Mouse (Mus musculus): Measurements from ENCODE around the gene Ube2z.

Ube2z gene

DNA sequence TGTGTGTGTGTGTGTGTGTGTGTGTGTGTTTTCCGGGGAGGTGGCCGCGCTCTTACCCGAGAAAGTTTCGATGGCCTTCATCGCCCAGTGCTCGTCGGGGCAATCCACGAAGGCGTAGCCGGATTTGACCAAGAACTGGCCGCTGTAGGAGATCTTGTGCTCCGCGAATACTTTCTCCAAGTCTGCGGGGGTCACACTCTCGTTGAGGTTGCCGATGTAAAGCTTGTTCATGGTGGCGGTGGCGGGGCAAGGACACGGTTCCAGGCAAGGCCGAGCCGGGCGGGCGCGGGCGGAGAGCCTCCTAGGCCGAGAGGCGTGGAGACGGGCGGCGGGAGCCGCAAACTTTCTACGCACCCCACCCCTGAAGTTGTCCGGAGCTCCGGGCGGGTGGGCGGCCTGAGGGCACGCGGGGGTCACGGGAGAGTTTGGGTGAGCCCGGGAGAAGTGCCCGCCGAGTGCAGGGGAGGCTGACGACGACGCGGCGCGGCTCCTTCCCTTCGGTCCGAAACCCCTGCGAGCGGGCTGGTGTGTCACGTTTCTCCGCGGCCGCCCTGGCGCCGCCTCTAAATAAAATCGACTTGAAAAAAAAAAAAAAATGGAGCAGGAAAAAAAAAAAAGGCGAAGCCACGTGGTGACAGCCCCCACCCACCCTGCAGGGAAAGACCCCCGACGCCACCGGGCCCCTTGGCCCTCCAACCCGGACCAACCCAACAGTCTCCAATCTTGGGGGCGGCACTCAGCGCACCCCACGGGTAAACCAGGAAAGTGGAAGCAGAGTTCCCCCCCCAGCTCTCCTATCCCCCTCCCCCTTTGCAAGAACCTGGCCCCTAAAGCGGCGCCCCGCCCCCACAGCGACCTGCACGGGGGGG lies 59.6 kb downstream of the Ube2z start, which contains the start of gene Igf2bp1:
Gene Igf2bp1, minus strand, starts transcription at position 538 of the 869 bp plus-strand sequence.
- DNase-seq = peak; percentile 40

DNA sequence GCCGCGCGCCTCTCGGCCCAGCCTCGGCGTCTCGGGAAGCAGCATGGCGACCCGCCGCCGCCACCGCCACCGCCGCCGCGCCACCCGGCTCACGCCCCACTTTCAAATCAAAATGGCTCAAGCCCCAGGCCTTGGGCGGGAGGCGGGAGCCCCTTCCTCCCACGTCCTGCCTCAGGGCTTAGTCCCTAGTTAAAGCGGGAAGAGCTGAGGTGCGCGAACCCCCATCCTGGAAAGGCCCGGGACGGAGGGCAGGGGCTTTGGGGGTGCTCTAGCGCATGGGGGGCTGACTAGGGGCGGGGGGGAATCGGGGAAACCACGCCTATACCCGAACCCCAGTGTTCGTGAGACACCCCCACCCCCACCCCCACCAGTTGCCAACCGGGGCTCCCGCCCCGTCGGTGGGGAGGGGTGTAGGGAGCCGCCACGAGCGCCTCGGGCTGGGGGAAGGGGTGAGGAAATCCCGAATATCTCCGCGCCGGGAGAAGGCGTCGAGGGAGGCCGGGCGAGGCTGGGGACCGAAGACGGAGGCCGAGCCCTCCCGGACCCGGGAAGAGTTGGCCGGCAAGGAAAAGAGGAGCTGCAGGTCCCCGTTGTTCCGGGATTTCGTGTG lies 60.3 kb downstream of the Ube2z start:
- DNase-seq = peak; percentile 36

- DNase-seq = no peak
These were observed 61.0 kb downstream of the Ube2z start for GRCm38 (mm10) chr11:96003969-96004792.

DNA sequence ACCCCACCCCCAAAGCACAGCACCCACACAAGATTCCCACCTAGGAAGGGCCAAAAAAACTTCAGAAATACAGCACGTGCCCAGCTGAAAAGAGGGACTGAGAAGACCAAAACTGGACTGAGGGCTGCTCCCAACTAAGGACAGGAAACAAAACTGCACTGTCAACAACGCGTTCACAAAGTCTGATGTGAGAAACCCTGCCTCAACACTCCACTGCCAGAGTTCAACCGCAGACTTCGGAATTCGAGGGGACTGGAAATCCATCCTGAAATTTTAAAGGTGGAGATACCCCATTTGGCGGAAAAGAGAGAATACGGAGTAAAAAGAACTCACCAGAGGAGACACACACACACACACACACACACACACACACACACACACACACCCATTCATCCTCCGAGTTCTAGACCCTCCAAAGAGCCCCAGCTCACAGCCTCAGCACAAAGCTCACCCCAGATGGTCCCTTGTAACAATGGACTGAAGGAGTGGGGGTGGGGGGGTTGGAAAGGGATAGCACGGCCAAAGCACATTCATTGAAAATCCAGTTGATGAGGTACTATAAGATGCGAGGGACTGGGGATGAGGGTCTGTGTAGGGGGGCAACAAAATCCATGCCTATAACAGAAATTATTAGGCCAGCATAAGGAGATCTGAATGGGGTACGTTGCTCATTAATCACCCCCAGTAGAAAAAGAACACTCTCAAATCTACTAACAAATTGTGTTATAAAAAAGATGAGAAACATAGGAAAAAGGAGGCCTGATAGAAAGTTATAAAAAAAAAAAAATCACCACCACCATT lies 61.9 kb downstream of the Ube2z start:
- DNase-seq = no peak

Measured in right cerebral cortex, postnatal 4 days (tissue).